Mouse (Mus musculus): ENCODE data around the gene Gm266. TPM values are rescaled to one million over a fixed set of nuclear protein-coding genes. Genes with fewer than 3 reads are reported as not detected.
"Not testable (repeated sequence)": the region's sequence is repeated elsewhere in the genome, so short reads cannot be mapped to it uniquely, and the experiment has no call there.

Gene Gm266
- polyA plus RNA-seq, 1 experiment = 0.72 TPM

DNA sequence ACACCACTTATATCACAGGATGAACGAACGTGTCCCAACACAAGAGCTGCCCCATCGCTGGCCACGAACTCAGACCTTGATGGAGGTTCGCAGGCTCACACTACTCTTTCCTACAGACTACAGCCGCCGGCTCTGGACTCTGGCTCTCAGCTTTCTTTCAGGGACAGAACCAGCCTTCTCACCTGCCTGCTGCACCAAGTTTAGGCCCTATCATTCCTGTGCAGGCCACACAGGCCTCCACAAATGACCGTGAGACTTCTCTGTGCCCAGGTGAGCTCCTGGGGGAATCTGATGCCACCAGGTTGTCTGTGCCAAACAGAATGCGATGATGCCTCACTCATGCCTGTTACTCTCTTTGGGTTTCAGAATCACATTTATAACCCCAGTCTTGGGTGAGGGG is 32.8 kb upstream of the Gm266 start:
- Histone ChIP-seq H3K27ac (ENCODE audit: insufficient read depth, low read length) (no peak overlapping the region), H3K4me3 (ENCODE audit: insufficient read depth, low read length) (no peak overlapping the region), H3K4me1 (ENCODE audit: control insufficient read depth, insufficient read depth, low read length) (no peaks in the 10 kb centered on the region)
- no peak for TF ChIP-seq CTCF (IDR thresholded peaks at IDR 0.05; ENCODE audit: borderline replicate concordance, insufficient read depth, low read length)
- TF ChIP-seq POLR2A (IDR thresholded peaks at IDR 0.05; ENCODE audit: low read depth, low read length) = no peak

DNA sequence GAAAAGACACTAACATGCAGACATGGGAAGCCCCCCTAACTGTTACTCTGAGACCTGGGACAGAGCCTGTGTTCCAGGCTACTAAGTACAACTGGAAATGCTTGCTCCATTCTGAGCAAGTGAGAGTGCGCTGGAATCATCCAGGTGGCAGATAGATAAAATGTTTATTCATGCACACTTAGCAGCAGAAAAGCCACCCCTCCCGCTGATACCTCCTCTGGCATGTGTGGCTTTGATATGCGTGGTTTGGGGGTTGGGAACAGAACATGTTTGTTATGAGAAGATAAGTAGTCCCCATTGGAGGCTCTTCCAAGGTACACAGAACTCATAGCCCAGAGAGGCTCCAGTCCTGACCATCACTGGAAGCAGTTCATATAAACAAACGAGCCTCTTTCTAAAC is 32.3 kb upstream of the Gm266 start:
- Histone ChIP-seq H3K27ac (ENCODE audit: insufficient read depth, low read length) (no peak overlapping the region), H3K4me1 (ENCODE audit: control insufficient read depth, insufficient read depth, low read length) (no peaks in the 10 kb centered on the region), H3K4me3 (ENCODE audit: insufficient read depth, low read length) (no peak overlapping the region)
- no peak for TF ChIP-seq CTCF (IDR thresholded peaks at IDR 0.05; ENCODE audit: borderline replicate concordance, insufficient read depth, low read length)
- no peak for TF ChIP-seq POLR2A (IDR thresholded peaks at IDR 0.05; ENCODE audit: low read depth, low read length)

DNA sequence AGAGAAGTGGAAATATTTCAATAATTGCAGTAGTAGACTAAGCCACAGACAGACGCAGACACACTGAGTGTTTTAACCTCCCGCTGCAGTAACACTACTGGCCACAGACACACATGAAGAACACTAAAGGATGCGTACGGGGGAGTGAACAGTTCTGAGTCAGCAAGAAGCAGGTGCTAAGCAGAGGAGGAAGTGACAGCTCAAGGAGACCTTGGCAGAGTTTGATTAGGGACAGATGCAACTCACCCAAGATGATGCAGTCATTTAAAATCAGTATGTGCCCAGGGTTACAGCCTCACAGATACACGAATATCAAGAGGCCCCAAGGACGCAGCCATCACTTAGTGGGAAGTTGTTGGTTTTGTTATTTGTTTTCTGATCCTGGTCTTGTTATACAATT is 31.2 kb upstream of the Gm266 start:
- no peak overlapping the region for H3K4me3 ChIP-seq (ENCODE audit: insufficient read depth, low read length)
- TF ChIP-seq CTCF (IDR thresholded peaks at IDR 0.05; ENCODE audit: borderline replicate concordance, insufficient read depth, low read length) (no peak), POLR2A (IDR thresholded peaks at IDR 0.05; ENCODE audit: low read depth, low read length) (no peak)
- no peak overlapping the region for H3K27ac ChIP-seq (ENCODE audit: insufficient read depth, low read length)
- H3K4me1 ChIP-seq (ENCODE audit: control insufficient read depth, insufficient read depth, low read length) = no peaks in the 10 kb centered on the region

DNA sequence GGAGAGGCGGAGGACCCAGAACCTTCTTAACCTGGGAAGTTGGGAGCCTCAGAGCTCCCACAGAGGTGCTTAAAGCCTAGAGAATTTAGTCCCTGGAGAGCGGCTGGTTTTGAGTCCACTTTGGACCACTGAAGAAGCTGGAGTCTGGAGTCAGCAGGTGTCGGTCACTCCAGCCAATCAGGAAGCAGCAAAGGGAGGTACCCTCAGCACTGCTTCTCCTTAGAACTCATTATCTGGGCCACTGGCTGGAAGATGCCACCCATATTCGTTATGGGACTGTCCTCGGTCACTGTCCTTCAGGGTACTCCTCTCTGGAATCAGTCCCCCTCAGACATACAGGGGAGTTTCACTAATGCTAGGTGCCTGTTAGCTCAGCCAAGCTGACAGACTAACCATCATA is 30.3 kb upstream of the Gm266 start:
- Histone ChIP-seq H3K4me3 (ENCODE audit: insufficient read depth, low read length) (no peak overlapping the region), H3K4me1 (ENCODE audit: control insufficient read depth, insufficient read depth, low read length) (no peaks in the 10 kb centered on the region), H3K27ac (ENCODE audit: insufficient read depth, low read length) (no peak overlapping the region)
- TF ChIP-seq CTCF (IDR thresholded peaks at IDR 0.05; ENCODE audit: borderline replicate concordance, insufficient read depth, low read length) = no peak

DNA sequence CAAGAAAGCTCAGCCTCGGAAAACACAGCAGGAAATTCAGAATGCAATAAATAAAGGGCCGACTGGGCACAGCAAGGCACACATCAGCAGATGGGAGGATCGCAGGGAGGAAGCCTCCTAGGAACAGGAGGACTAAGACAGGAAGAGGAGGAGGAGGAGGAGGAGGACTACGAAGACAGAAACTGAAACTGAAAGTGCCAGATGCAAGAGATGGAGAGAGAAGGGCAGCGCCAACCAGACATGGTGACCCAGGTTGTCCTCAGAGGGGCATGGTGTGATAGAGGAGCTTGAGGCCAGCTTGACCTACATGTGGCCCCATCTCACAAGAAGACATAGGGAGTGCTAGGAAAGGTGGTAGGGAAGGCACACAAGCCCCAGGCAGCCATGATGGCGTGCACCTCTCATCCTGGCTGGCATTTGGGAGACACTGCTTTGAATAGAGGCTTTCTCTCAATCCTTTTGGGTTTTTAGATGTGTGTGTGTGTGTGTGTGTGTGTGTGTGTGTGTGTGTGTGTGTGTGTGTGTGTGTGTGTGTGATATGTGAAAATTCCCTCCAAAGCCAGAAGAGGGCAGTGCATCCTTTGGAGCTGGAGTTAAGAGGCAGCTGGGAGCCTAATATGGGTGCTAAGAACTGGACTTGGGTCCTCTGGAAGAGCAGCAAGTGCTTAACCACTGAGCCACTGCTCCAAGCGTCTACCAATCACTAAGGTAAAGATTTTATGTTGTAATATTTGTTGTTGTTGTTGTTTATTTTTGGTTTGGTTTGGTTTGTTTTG is 29.4 kb upstream of the Gm266 start:
- Histone ChIP-seq H3K27ac (ENCODE audit: insufficient read depth, low read length) (no peak overlapping the region), H3K4me3 (ENCODE audit: insufficient read depth, low read length) (no peak overlapping the region), H3K4me1 (ENCODE audit: control insufficient read depth, insufficient read depth, low read length) (no peaks in the 10 kb centered on the region)
- TF ChIP-seq CTCF (IDR thresholded peaks at IDR 0.05; ENCODE audit: borderline replicate concordance, insufficient read depth, low read length) (no peak), POLR2A (IDR thresholded peaks at IDR 0.05; ENCODE audit: low read depth, low read length) (no peak)

DNA sequence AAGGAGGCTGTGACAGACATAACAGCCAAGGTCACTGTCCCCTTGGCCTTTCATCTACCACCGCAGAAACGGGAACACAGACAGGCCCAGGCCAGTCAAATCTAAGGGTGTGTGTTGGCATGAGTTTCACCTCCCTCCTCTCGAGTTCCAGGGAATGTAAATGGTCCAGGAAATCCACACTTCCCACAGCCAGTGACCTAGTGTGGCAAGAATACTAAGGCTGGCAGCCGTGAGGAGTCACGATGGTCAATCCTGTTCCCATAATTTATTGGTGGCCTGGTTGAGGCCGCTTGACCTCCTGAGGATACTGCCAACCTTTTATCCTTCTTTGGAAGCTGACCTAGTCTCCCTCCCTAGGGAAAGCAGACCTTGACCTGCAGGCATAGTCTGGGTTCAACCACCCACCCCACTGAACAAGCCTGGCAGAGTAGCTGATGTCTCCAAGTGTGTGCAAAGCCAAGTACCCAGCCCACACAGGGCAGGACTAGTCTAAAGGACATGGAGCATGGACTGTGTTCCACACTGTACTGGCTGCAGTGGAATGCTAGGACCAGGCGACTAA is 28.7 kb upstream of the Gm266 start:
- no peak overlapping the region for H3K27ac ChIP-seq (ENCODE audit: insufficient read depth, low read length)
- no peaks in the 10 kb centered on the region for H3K4me1 ChIP-seq (ENCODE audit: control insufficient read depth, insufficient read depth, low read length)
- TF ChIP-seq CTCF (IDR thresholded peaks at IDR 0.05; ENCODE audit: borderline replicate concordance, insufficient read depth, low read length) (no peak), POLR2A (IDR thresholded peaks at IDR 0.05; ENCODE audit: low read depth, low read length) (no peak)
- H3K4me3 ChIP-seq (ENCODE audit: insufficient read depth, low read length) = no peak overlapping the region

DNA sequence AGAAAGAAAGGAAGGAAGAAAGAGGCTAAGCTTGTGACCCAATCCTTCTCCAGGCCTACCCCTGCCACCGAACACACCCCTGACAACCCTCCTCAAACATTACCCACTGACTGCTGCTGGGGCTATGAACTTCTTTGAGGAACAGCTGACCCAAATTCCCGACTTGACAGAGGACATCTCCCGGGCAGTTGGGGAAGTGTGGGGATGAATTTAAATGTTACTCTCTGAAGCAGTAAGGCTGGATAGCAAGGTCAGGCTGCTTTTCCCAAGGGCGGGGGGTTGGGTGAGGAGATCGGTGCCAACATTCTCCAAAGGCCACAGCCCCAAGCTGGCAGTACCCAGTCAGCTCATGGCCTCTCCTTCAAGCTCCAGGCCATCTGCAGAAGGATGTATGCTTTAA is 28.1 kb upstream of the Gm266 start:
- no peak overlapping the region for H3K4me3 ChIP-seq (ENCODE audit: insufficient read depth, low read length)

DNA sequence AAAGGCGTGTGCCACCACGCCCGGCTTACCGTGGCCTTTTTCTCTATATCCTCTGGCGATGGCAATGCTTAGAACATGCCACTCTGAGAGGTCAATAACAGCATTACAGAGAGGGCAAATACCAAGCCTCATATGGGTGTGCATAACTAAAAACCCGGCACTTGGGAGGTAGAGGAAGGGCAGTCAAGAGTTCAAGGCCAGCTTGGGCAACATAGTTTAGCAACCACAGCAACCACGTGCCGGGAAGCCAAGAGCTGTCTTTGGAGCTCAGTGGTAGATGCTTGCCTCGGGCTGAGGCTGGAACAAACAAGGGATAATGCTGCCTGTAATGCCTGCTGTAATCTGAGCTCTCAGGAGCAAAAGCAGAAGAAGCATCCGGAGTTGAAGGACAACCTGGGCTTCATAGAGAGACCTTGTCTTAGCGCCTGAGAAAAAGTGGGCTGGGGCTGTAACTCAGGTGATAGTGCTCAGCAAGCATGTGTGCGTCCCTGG is 27.0 kb upstream of the Gm266 start:
- no peaks in the 10 kb centered on the region for H3K4me1 ChIP-seq (ENCODE audit: control insufficient read depth, insufficient read depth, low read length)
- no peak overlapping the region for H3K27ac ChIP-seq (ENCODE audit: insufficient read depth, low read length)
- TF ChIP-seq CTCF (IDR thresholded peaks at IDR 0.05; ENCODE audit: borderline replicate concordance, insufficient read depth, low read length) (no peak), POLR2A (IDR thresholded peaks at IDR 0.05; ENCODE audit: low read depth, low read length) (no peak)
- no peak overlapping the region for H3K4me3 ChIP-seq (ENCODE audit: insufficient read depth, low read length)

More for the DNA sequence above, 28.1 kb upstream of the Gm266 start:
- no peak for TF ChIP-seq POLR2A (IDR thresholded peaks at IDR 0.05; ENCODE audit: low read depth, low read length)
- Histone ChIP-seq H3K27ac (ENCODE audit: insufficient read depth, low read length) (no peak overlapping the region), H3K4me1 (ENCODE audit: control insufficient read depth, insufficient read depth, low read length) (no peaks in the 10 kb centered on the region)

DNA sequence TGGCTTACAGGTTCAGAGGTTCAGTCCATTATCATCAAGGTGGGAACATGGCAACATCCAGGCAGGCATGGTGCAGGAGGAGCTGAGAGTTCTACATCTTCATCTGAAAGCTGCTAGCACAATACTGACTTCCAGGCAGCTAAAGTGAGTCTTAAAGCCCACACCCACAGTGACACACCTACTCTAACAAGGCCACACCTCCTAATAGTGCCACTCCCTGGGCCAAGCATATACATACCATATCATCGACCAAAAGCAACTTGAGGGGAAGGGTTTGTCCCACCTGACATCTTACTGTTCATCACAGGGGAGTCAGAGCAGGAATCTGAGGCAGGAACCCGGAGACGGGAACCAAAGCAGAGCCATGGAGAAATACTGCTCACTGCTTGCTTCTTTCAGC is 22.8 kb upstream of the Gm266 start:
- H3K4me1 ChIP-seq (ENCODE audit: control insufficient read depth, insufficient read depth, low read length); H3K4me3 ChIP-seq (ENCODE audit: insufficient read depth, low read length); H3K27ac ChIP-seq (ENCODE audit: insufficient read depth, low read length): not testable (repeated sequence)

DNA sequence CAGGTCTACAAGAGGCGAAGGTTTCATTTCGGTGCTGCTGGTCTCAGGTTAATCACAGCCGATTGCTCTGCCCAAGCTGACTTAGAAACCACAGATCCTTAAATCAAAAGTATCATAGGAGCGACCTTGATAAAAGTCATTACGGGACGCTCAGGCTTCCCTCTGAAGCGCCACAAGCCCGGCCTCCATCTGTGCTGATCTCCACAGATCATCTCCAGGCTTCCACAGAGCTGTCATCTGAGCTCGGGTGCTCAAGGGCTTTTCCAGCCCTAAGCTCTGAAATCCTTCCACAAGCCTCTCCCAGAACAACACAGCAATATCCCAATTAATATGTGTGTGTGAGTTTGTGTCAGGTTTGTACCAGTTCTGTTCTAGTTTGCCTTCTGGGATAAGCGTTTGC is 22.3 kb upstream of the Gm266 start:
- Histone ChIP-seq H3K4me3 (ENCODE audit: insufficient read depth, low read length) (no peak overlapping the region), H3K4me1 (ENCODE audit: control insufficient read depth, insufficient read depth, low read length) (no peaks in the 10 kb centered on the region), H3K27ac (ENCODE audit: insufficient read depth, low read length) (no peak overlapping the region)
- TF ChIP-seq POLR2A (IDR thresholded peaks at IDR 0.05; ENCODE audit: low read depth, low read length) (no peak), CTCF (IDR thresholded peaks at IDR 0.05; ENCODE audit: borderline replicate concordance, insufficient read depth, low read length) (no peak)
